Mouse (Mus musculus) intestine, embryonic 16.5 days (tissue): ENCODE data around the gene Ern1. TPM values are rescaled to one million over a fixed set of nuclear protein-coding genes. Genes with fewer than 3 reads are reported as not detected.

Source experiments
- ATAC-seq: fragments of 200-750 bp; cut with Nextera tagmentation; 2 replicates; pipeline ENCODE4 v1.8.0; 2017; ENCODE audit warnings: moderate TSS enrichment, moderate library complexity
- H3K27ac ChIP-seq: fragments of 300-500 bp; sonication (generic); 2 replicates; pipeline ENCODE4 v1.5.1; 2014; ENCODE audit warnings: mild to moderate bottlenecking, low read length
- H3K27me3 ChIP-seq: fragments of 300-500 bp; sonication (generic); replicated peaks from 2 replicates; pipeline ENCODE4 v1.6.1; 2014; ENCODE audit warnings: low read length, control low read depth, mixed read lengths; ENCODE audit not compliant: control insufficient read depth, insufficient read depth
- H3K36me3 ChIP-seq: fragments of 300-500 bp; sonication (generic); 2 replicates; pipeline ENCODE4 v1.6.1; 2014; ENCODE audit warnings: low read length, control low read depth; ENCODE audit not compliant: control insufficient read depth, insufficient read depth
- H3K4me1 ChIP-seq: fragments of 300-500 bp; sonication (generic); 2 replicates; pipeline ENCODE4 v1.6.1; 2014; ENCODE audit warnings: low read length, control low read depth, mixed read lengths; ENCODE audit not compliant: control insufficient read depth, insufficient read depth
- H3K4me2 ChIP-seq: fragments of 300-500 bp; sonication (generic); 2 replicates; pipeline ENCODE4 v1.6.1; 2014; ENCODE audit warnings: low read depth, low read length, control low read depth
- H3K4me3 ChIP-seq: fragments of 300-500 bp; sonication (generic); 2 replicates; pipeline ENCODE4 v1.5.1; 2014; ENCODE audit warnings: mild to moderate bottlenecking, low read length
- H3K9ac ChIP-seq: fragments of 300-500 bp; sonication (generic); 2 replicates; pipeline ENCODE4 v1.6.1; 2014; ENCODE audit warnings: low read depth, low read length
- H3K9me3 ChIP-seq: fragments of 300-500 bp; sonication (generic); 2 replicates; pipeline ENCODE4 v1.6.1; 2016; ENCODE audit warnings: low read length, control low read depth; ENCODE audit not compliant: control insufficient read depth
- WGBS: fragments of 180-500 bp; shearing (Covaris S2); extraction: QIAGEN DNeasy Blood & Tissue Kit; methylation state at CpG from one replicate; pipeline ENCODE4 v1.1.7; 2014; 5-methylcytosine and 5-hydroxymethylcytosine counted together
- polyA plus RNA-seq: library from polyadenylated mRNA; unstranded; fragments of >200 nt; fragmentation: Nextera tagmentation; extraction: Ambion mirVana; gene quantifications from 2 replicates; pipeline ENCODE4 v1.2.1, GENCODE M21; 2015

Gene Ern1
- polyA plus RNA-seq, 1 experiment from 2014 or later: 4.1 TPM

DNA sequence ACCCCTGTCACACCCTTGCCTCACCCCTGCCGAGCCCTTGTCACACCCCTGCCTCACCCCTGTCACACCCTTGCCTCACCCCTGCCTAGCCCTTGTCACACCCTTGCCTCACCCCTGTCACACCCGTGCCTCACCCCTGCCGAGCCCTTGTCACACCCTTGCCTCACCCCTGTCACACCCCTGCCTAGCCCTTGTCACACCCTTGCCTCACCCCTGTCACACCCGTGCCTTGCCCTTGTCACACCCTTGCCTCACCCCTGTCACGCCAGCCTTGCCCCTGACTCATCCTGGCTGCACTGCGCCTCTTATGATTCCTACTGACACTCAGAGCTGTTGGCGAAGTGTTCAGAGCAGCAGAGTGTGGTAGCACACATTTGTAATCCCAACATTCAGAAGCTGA is 20.0 kb upstream of the Ern1 start:
- ATAC-seq: no peak
- 89% methylated on average over 7 of the region's 7 CpGs for WGBS
- no peak overlapping the region for H3K4me2 ChIP-seq

DNA sequence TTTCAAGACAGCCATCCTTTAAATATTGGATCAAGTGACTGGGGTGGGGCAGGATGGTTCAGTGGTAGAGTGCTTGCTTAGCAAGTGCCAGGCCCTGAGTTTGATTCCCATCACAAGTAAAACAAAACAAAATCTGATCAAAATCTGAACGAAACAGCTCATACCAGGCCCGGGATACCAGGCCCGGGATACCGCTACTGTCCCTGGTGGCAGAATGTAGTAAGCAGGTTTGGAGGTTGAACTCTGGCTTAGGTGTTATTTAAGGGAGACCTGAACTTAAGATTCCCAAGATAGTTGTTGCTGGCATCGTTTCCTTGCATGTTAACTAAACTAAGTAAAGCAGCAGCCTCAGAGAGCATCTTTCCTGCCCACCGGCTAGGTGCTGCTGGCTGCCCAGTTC is 18.6 kb upstream of the Ern1 start:
- no peak overlapping the region for H3K4me2 ChIP-seq
- no peak overlapping the region for H3K4me3 ChIP-seq

More for the DNA sequence above, 20.0 kb upstream of the Ern1 start:
- no peaks in the 10 kb centered on the region for H3K4me1 ChIP-seq
- H3K27me3 ChIP-seq: no peaks in the 10 kb centered on the region
- no peak overlapping the region for H3K27ac ChIP-seq
- no peaks in the 10 kb centered on the region for H3K9me3 ChIP-seq
- no peak overlapping the region for H3K9ac ChIP-seq
- H3K36me3 ChIP-seq: peaks cover 7% of the 10 kb centered on the region; the same call in 1 of the 2 replicates
- no peak overlapping the region for H3K4me3 ChIP-seq

DNA sequence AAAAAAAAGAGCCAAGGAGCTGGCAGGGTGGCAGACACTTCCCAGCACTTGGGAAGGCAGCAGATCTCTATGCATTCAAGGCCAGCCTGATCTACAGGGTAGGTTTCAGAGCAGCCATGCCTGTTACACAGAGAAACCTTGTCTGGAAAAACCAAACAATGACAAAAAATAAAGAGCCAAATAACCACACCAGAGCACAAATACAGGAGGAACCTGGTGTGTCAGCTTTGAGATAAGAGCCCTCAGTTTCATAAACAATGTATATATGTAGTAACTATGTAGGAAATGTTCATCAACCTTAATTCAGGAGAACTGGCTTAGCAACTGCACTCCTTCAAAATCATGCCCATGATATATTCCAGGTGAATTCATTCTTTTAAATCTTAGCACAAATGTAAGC is 16.5 kb upstream of the Ern1 start:
- H3K4me2 ChIP-seq: no peak overlapping the region
- H3K4me1 ChIP-seq: no peaks in the 10 kb centered on the region
- ATAC-seq: no peak
- H3K27me3 ChIP-seq: no peaks in the 10 kb centered on the region
- no peak overlapping the region for H3K9ac ChIP-seq
- no peaks in the 10 kb centered on the region for H3K9me3 ChIP-seq
- H3K27ac ChIP-seq: no peak overlapping the region
- H3K36me3 ChIP-seq: peaks cover 6% of the 10 kb centered on the region; the same call in 1 of the 2 replicates
- H3K4me3 ChIP-seq: no peak overlapping the region

More for the DNA sequence above, 18.6 kb upstream of the Ern1 start:
- H3K27ac ChIP-seq: no peak overlapping the region
- H3K27me3 ChIP-seq: no peaks in the 10 kb centered on the region
- H3K9ac ChIP-seq: no peak overlapping the region
- no peaks in the 10 kb centered on the region for H3K4me1 ChIP-seq
- no peaks in the 10 kb centered on the region for H3K9me3 ChIP-seq
- peaks cover 7% of the 10 kb centered on the region; the same call in 1 of the 2 replicates for H3K36me3 ChIP-seq
- 89% methylated on average over 6 of the region's 6 CpGs for WGBS
- ATAC-seq: no peak

DNA sequence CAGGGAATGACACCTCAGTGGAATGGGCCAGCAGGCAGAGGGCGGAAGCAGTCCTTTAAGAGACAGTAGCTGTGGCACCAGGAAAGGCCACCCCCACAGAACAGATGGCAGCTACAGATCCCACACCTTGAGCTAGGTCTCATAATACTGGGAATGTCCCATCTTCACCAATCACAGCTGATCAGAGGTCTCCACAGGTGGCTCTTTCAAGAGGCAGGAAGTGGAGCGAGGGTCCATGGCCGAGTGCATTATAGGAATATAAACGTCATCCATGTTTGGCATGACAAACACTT is 15.7 kb upstream of the Ern1 start:
- no peak overlapping the region for H3K9ac ChIP-seq
- no peak for ATAC-seq
- H3K4me3 ChIP-seq: no peak overlapping the region
- H3K9me3 ChIP-seq: no peaks in the 10 kb centered on the region
- H3K36me3 ChIP-seq: no peaks in the 10 kb centered on the region; the same call in 1 of the 2 replicates
- 69% methylated on average over 4 of the region's 4 CpGs for WGBS
- H3K4me1 ChIP-seq: no peaks in the 10 kb centered on the region
- no peak overlapping the region for H3K4me2 ChIP-seq
- H3K27me3 ChIP-seq: no peaks in the 10 kb centered on the region
- no peak overlapping the region for H3K27ac ChIP-seq

DNA sequence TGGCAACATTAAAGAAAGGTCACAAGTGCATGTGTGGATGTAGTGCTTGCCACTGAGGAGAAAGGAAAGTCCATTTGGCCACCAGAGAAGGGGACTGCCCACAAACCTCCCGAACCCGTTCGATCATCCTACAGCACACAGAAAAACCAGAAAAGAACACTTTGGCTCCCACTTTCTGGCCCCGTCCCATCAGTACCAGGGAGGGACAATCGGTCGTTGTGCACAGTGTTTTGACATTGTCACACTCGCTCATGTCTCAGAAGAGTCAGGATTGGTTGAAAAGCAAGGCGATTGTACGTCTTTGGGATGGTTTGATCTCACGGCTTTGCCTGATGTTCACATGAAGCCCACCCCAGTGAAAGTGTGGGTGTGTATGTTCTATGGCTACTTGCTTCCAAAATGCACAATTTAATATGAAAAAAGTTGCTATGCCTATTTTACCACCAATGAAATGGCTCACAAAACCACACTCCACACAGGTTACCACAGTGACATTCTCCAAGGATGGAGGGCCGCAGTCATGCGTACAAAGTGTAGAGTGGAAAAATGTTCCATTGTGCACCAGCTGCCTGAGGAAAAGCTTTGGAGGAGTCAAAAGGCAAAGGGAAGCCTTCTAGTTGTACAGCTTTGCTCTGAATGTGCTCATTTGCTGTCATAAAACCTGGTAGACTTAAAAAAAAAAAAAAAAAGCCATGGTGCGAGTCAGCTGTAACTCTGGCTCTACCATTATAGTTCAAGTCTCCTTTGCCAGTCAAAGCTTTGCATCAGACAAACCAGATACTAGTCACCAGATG is 15.2 kb upstream of the Ern1 start:
- Histone ChIP-seq H3K36me3 (no peaks in the 10 kb centered on the region; the same call in 1 of the 2 replicates), H3K27me3 (no peaks in the 10 kb centered on the region), H3K9ac (no peak overlapping the region), H3K4me2 (no peak overlapping the region), H3K27ac (peak overlapping the region; percentile 27; the same call in 1 of the 2 replicates), H3K4me1 (no peaks in the 10 kb centered on the region), H3K4me3 (no peak overlapping the region), H3K9me3 (no peaks in the 10 kb centered on the region)
- WGBS: 58% methylated on average over 13 of the region's 13 CpGs
- ATAC-seq: no peak

DNA sequence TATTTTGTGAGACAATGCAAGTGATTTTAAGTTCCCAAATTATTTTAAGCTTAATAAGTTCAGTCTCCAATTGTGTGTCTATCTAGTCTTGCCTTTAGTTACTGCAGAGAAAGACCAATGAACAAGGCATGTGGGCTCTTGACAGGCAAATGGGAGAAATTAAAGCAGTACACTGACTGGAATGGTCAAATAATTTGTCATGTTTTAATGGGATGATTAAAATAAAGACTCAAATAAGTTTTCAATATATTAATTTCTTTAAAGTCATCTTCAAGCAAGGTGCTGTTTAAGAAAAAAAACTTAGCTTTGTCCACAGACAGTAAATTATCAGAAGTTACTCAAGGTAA is 14.5 kb upstream of the Ern1 start:
- H3K4me2 ChIP-seq: peak overlapping the region; percentile 51; the same call in 1 of the 2 replicates
- no peaks in the 10 kb centered on the region; the same call in 1 of the 2 replicates for H3K36me3 ChIP-seq
- no peak for ATAC-seq
- peak overlapping the region; percentile 98 for H3K27ac ChIP-seq
- H3K4me1 ChIP-seq: no peaks in the 10 kb centered on the region
- no peak overlapping the region for H3K4me3 ChIP-seq
- 0 out of 2 replicates have a peak overlapping the region, but pooled peaks have one; percentile 93 for H3K9ac ChIP-seq
- no peaks in the 10 kb centered on the region for H3K27me3 ChIP-seq
- no peaks in the 10 kb centered on the region for H3K9me3 ChIP-seq

DNA sequence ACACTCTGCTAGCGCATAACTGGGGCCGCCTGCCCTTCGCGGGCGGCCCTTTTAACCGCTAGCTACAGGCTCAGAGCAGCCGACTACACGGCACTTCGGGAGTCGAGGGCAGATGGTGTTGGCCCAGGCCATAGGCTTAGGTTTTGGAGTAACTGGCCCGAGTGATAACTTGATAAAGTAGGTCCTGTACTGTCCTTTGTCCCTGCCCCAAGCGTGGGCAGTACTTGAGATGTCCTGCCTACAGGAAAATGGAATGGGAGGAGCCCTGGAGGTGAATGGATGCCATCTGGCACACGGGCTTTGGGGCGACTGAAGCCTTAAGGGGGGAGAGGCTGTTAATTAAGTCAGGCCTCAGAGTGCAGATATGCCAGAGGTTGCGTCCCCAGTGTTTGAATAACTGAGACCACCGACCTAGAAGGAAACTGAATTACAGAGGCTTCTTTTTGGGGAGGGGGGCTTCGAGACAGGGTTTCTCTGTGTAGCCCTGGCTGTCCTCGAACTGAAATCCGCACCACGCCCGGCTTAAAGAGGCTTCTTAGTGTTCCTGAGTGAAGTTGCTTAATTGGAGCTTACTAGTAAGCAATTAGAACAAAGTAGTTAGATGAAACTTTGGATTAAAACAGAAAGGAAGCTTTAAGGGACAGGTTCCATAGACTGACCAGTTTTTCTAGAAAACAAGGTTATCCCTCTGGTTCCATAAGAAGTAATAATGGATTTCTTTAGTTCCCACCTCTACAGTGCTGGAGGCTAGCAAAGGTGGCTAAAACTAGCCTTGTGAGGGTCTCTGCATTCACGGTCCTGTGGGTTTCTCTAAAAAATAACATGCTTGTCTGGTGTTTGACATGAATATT is 13.9 kb upstream of the Ern1 start:
- Histone ChIP-seq H3K4me1 (no peaks in the 10 kb centered on the region), H3K4me2 (peak overlapping the region; percentile 51), H3K27ac (peak overlapping the region; percentile 98), H3K27me3 (no peaks in the 10 kb centered on the region), H3K36me3 (no peaks in the 10 kb centered on the region; the same call in 1 of the 2 replicates), H3K9me3 (no peaks in the 10 kb centered on the region), H3K9ac (peak overlapping the region; percentile 93), H3K4me3 (peak overlapping the region; percentile 83)
- peak; percentile 67 for ATAC-seq
- 4% methylated on average over 22 of the region's 22 CpGs for WGBS

DNA sequence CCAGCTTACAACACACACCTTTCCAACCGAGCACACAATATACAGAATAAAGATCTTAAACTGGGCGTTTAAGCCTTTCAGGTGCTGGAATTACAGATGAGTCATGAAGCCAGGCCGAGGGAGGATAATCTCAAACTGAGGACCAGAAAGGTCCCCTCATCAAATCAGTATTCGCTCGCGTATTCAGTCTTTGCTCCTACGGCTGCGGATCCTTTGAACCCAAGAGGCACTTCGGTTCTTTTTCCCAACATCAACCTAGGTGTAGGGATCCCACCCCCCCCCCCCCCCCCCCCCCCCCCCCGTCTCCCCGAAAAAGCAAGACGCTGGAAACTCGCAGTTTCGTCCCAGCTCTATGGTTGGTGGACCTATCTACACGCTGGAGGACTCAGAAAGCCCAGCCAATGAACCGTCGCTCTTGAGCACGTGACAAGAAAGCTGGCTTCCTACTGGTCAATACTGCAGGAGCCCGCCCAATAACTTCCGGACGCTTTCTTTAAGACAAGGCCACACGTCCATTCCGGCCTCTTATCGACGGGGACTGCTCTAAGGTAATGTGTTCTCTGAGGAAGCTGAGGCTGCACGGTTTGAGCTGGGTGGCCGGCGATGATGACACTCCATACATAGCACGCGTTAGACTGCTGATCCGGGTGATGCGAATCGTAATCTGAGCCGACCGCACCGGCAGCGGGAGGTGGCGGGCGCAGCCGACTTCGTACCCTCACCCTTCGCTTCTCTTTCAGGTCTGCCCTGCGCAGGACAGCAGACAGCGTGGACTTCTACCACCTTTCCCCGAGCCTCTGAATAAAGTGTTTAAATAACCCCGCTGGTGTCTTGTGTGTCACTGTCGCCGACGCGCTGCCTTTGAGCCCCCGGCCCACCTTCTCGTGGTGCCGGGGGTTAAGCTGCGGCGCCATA is 13.0 kb upstream of the Ern1 start:
- peak overlapping the region; percentile 58 for H3K4me2 ChIP-seq
- no peaks in the 10 kb centered on the region for H3K36me3 ChIP-seq
- ATAC-seq: peak; percentile 97
- WGBS: under 1% methylated on average over 52 of the region's 55 CpGs
- peak overlapping the region; percentile 93 for H3K9ac ChIP-seq
- H3K27me3 ChIP-seq: no peaks in the 10 kb centered on the region
- no peaks in the 10 kb centered on the region for H3K4me1 ChIP-seq
- peak overlapping the region; percentile 83 for H3K4me3 ChIP-seq
- no peaks in the 10 kb centered on the region for H3K9me3 ChIP-seq
- peak overlapping the region; percentile 98 for H3K27ac ChIP-seq
